Mouse (Mus musculus): ENCODE data around the gene Gm6588.

The Gm6588 gene

GRCm38 (mm10) chr5:112466331-112466730 lies 17.1 kb downstream of the Gm6588 start:
- in situ Hi-C loops (cut with MboI; ENCODE audit: unreplicated experiment in 2 of 2) = no loop called here

- in situ Hi-C loops (cut with MboI; ENCODE audit: unreplicated experiment in 2 of 2) = no loop called here
These were observed 19.9 kb downstream of the Gm6588 start for GRCm38 (mm10) chr5:112468986-112469581.

GRCm38 (mm10) chr5:112470144-112470543 lies 20.9 kb downstream of the Gm6588 start:
- in situ Hi-C loops (cut with MboI; ENCODE audit: unreplicated experiment in 2 of 2) = no loop called here

DNA sequence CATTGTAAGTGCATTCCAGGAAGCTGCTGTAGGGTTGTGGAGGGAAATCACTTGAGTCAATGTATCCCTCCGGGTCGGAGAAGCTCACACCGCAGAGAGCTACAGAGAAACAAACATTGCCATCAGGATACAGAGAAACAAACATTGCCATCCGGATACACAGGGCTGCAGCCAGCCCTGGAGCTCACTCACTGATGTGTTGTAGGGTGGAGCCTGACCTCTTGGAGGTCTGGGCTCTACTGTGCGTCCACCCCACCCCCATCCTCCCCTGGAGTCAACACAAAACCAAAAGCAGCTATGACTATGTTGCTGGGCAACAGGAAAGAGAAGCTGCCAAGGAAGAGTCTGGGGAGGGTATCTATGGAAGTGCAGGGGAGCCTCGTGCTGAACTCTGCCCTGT lies 24.2 kb downstream of the Gm6588 start:
- in situ Hi-C loops (cut with MboI; ENCODE audit: unreplicated experiment in 2 of 2) = no loop called here

GRCm38 (mm10) chr5:112481946-112482410 lies 32.8 kb downstream of the Gm6588 start:
- in situ Hi-C loops (cut with MboI; ENCODE audit: unreplicated experiment in 2 of 2) = no loop called here

DNA sequence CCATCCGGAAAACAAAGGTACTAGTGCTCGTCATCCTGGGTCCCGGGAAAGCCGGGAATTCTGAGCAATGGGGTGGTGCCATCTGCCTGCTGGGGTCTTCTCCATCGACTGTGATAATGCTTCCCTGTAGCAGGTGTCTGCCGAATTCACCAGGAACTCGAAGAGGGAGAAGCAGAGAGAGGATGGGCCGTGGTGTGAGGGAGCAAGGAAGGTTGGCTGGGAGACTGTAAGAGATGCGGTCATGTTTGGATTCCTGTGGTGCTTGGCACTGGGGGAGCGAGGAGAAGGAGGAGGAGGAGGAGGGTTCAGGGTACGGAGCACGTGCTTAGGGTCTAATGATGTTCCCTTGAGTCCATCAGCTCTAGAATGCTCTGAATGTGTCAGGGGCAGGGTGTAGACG lies 33.3 kb downstream of the Gm6588 start:
- in situ Hi-C loops (cut with MboI; ENCODE audit: unreplicated experiment in 2 of 2) = no loop called here

- in situ Hi-C loops (cut with MboI; ENCODE audit: unreplicated experiment in 2 of 2) = no loop called here
These were observed 33.8 kb downstream of the Gm6588 start for GRCm38 (mm10) chr5:112483030-112483429.

DNA sequence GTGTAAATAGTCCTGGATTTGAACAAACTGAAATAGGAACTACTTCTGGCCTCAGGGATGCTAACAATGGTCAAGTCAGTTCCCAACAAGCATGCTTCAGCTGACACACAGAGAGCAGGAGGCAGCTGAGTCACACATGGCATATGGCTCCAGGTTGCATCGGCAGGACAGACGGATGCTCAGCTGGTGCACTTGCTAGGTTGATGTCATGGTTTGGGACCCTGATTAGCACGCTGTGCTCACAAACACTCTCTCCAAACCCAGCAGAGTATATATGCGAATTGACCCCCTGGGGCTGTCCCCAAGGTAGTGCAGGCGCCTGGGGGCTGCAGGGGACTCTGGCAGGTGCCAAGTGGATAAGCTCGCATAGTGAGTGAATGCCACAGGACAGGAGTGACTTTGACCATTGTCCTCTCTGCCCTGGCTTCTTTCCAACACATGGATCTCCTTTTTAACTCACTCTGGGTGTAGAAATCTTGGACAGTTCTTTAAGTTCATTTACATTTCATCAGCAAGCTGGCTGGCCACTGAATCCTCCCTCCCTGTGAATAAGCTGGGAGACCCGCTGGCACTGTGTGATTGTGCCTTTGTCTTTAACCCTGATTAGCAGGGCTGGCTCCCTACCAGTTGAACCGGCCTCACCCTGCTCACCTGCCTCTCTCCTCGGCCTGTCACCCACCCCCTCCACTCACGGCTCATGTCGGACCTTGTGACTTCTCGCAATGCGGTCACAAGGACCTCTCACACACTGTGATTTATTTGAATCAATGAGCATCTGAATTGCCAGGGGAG lies 35.9 kb downstream of the Gm6588 start:
- in situ Hi-C loops (cut with MboI; ENCODE audit: unreplicated experiment in 2 of 2) = no loop called here

DNA sequence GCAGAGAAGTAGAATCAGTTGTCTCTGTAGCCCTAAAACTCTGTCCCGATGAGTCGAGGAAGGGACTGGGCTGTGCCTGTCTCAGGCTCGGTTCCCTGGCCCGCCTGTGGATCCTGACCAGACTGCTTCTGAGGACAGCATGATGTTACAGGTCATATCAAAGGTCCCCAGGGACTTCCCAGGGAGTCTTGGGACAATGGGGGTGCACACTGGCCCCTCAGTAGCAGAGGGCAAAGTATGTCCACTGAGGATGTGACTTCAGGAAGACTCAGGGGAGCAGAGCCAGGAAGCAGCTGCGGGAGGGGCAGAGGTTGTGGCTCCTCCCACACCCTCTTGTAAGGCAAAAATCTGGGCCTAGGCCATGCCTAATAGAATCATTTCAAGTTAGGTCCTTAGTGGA lies 37.2 kb downstream of the Gm6588 start:
- in situ Hi-C loops (cut with MboI; ENCODE audit: unreplicated experiment in 2 of 2) = no loop called here

DNA sequence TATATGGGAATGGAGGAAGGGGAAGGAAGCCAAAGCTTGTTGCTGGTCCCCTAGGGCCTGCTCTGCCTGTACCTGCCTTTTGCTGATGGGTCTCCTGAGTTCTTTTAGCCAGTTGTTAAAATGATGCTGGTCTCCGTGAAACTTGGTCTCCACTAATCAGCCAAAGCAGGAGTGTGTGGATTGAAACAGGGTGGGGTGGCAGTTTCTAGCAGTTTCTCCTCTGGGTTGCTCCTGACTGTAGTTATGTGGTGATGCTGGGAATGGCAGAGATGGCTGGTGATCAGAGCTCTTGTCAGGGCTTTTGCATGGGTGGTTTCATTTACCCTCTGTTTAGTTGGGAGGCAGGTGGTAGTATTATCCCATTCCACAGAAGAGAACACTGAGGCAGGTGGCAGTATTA lies 38.3 kb downstream of the Gm6588 start:
- in situ Hi-C loops (cut with MboI; ENCODE audit: unreplicated experiment in 2 of 2) = no loop called here

DNA sequence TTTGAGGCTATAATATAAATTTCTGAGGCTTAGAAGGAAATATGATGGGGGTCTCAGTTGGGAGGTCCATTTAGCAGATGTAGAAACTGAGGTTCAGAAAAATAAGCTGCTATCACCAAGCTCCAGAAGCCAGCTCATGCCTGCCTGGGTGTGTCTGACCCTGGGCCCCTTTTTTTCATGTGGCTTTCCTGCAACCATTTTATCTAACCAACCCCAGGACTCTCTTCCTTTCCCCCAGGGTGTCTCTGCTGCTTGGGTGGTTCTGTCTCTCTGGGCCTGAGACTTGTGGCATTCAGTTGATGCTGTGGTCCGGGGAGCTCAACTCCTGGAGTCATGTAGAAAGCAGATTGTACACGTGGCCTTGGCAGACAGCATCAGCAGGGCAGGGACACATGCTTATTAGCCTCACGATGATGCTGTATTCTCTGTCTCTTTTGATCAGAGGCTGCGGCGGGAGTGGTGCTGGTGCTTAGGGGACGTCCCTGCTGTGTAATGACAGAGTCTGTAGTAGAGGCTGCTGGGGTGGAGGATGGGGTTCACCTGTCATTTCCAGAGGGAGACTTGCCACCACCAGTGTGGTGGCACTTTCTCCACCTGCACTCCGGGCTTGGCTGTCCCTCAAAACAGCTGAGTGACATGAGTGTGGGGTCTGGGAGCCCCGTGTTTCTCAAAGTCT lies 39.0 kb downstream of the Gm6588 start:
- in situ Hi-C loops (cut with MboI; ENCODE audit: unreplicated experiment in 2 of 2) = no loop called here

DNA sequence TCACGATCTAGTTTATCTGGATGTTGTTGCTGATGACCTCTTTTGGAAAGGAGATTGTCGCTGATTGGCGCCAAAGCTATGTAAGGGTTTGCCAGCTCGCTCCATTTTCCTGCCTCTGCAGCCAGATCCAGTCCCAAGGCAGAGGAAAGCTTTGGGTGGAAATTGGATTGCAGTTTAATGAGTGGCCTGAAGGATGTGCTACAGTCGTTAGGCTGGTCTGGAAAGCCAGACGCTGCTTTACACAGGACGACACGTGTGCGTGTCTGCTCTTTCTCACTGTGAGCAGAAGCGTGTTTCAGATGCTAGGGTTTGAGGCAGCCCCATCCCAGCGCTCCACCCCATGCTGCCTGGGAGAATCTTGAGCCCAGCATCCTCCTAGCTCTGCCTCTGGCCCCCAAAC lies 42.3 kb downstream of the Gm6588 start:
- in situ Hi-C loops (cut with MboI; ENCODE audit: unreplicated experiment in 2 of 2) = no loop called here

DNA sequence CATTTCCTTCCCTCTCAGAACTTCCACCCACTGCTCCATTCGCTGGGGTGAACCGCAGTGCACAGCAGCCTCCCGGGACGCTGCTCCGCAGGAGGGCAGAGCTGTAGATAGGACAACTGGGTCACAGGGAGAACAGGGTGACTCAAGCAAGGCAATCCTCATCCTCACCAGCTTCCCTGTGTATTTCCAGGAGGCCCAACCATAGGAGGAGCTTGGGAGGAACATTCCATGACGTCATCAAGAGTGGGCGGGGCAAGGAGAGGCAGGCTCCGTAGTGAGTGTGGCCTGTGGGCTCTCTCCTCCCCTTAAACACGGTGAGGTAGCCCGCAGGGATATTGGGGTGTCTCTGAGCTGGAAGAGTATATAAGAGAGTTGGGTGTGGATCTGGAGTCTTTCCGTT lies 44.3 kb downstream of the Gm6588 start:
- in situ Hi-C loops (cut with MboI; ENCODE audit: unreplicated experiment in 2 of 2) = no loop called here

GRCm38 (mm10) chr5:112496753-112497369 lies 47.6 kb downstream of the Gm6588 start:
- in situ Hi-C loops (cut with MboI; ENCODE audit: unreplicated experiment in 2 of 2) = no loop called here

GRCm38 (mm10) chr5:112498921-112499917 lies 50.0 kb downstream of the Gm6588 start:
- in situ Hi-C loops (cut with MboI; ENCODE audit: unreplicated experiment in 2 of 2) = no loop called here

GRCm38 (mm10) chr5:112499918-112500682 lies 50.9 kb downstream of the Gm6588 start:
- in situ Hi-C loops (cut with MboI; ENCODE audit: unreplicated experiment in 2 of 2) = no loop called here

All from v-Abl transformed pro-B cells (cell line).